10 mouse cellular contexts compared by ENCODE assay signal in the genomic region with DNA sequence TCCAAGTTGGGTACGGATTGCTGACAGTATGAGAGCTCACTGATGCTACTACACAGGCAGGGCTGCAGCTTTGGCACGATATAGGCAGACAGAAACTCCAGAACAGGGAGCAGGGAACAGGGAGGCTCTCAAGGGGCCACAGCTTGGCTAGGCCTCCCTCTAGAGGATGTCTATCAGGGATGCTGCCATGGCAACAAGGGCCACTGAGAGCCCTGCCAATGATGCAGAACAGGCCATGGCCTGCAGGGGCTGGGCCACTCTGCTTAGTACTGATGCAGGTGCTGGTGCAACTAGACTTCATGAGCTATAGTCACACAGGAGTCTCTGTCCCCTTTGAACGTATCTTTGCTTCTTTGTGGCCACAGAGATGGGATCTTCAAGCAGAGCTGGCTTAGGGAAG.
DNase-seq lines count a peak whose midpoint lies in the region; ATAC-seq and TF ChIP-seq lines count a peak whose summit lies in the region.
"Had no signal": no experiment of that assay in that cellular context is flagged by ENCODE, and none has a peak within 500 bp of the region (broad histone marks: within the 10 kb centered on the region; RNA-seq: fewer than 3 reads in every experiment).

No protein-coding gene starts in this region.

- H3K9me3 ChIP-seq in embryonic facial prominence, embryonic 10.5 days: no peaks in the 10 kb centered on the region
- H3K9me3 ChIP-seq in hindbrain, postnatal 0 days (ENCODE audit: low read length): no peaks in the 10 kb centered on the region
- H3K9me3 ChIP-seq: G1E had no signal

- peak; percentile 33; the same call in 1 of the 2 replicates for TF ChIP-seq CTCF in gastrocnemius, adult 2 months (IDR thresholded peaks at IDR 0.05)
- TF ChIP-seq CTCF in hindbrain, postnatal 0 days (IDR thresholded peaks at IDR 0.05; ENCODE audit: low read depth): peak; percentile 59

- WGBS in embryonic facial prominence, embryonic 10.5 days: 70% methylated on average over 3 of the region's 3 CpGs
- 45% methylated on average over 3 of the region's 3 CpGs for WGBS in hindbrain, postnatal 0 days

- peaks cover 7% of the 10 kb centered on the region; the same call in 1 of the 2 replicates for H3K4me1 ChIP-seq in embryonic facial prominence, embryonic 10.5 days
- H3K4me1 ChIP-seq in hindbrain, postnatal 0 days (ENCODE audit: insufficient read depth, low read length): 0 out of 2 replicates have a peak, but pooled peaks cover 6% of the 10 kb centered on the region

- intact Hi-C loops in gastrocnemius, adult 2 months (cut with DNase I): loop anchor here (10.0 kb wide), 1 partner anchor 286 kb away; no protein-coding TSS in a partner anchor

- peaks cover 91% of the 10 kb centered on the region for H3K36me3 ChIP-seq in embryonic facial prominence, embryonic 10.5 days (replicated peaks)
- peaks cover 38% of the 10 kb centered on the region for H3K36me3 ChIP-seq in hindbrain, postnatal 0 days (ENCODE audit: insufficient read depth, low read length)

- no peak overlapping the region for H3K4me3 ChIP-seq in gastrocnemius, adult 2 months
- no peak overlapping the region for H3K4me3 ChIP-seq in embryonic facial prominence, embryonic 10.5 days
- H3K4me3 ChIP-seq in hindbrain, postnatal 0 days (ENCODE audit: low read length): no peak overlapping the region

- peak; percentile 84 for ATAC-seq in hindbrain, postnatal 0 days

- peak overlapping the region; percentile 12; the same call in 1 of the 2 replicates for H3K27ac ChIP-seq in gastrocnemius, adult 2 months
- no peak overlapping the region for H3K27ac ChIP-seq in embryonic facial prominence, embryonic 10.5 days (replicated peaks)
- H3K27ac ChIP-seq in hindbrain, postnatal 0 days: no peak overlapping the region

- peak; percentile 41 for DNase-seq in gastrocnemius, adult 2 months
- no peak for DNase-seq in gastrocnemius, adult 8-10 months (ENCODE audit: low spot score in 2 of 2)
- DNase-seq in Muller cell, postnatal 12 days (ENCODE audit: inconsistent ontology term): peak; percentile 13
- peak; percentile 32 for DNase-seq in embryonic facial prominence, embryonic 10.5 days (ENCODE audit: low spot score)
- DNase-seq in hindbrain, postnatal 0 days (ENCODE audit: low spot score): peak; percentile 70
- no peak for DNase-seq in urinary bladder, postnatal 14 days (ENCODE audit: low spot score)
- no peak for DNase-seq in thymus, adult 18-20 months
- no peak for DNase-seq in right cerebral cortex, postnatal 14 days
- DNase-seq: liver had no signal

- H3K9ac ChIP-seq in hindbrain, postnatal 0 days (replicated peaks; ENCODE audit: low read length): no peak overlapping the region

- no peak overlapping the region for H3K4me2 ChIP-seq in hindbrain, postnatal 0 days (ENCODE audit: low read depth, low read length)

- H3K27me3 ChIP-seq in embryonic facial prominence, embryonic 10.5 days (replicated peaks; ENCODE audit: low read depth, poor library complexity, severe bottlenecking): no peaks in the 10 kb centered on the region
- H3K27me3 ChIP-seq in hindbrain, postnatal 0 days (ENCODE audit: insufficient read depth, low read length): no peaks in the 10 kb centered on the region

Comparison
In these comparisons a context has a peak if more than half of its experiments do, and no peak if none do; other contexts are left out.
1. DNase-seq: peak in gastrocnemius, adult 2 months (single experiment), Muller cell, postnatal 12 days (single experiment), embryonic facial prominence, embryonic 10.5 days (single experiment) and hindbrain, postnatal 0 days (single experiment); none in gastrocnemius, adult 8-10 months (0 of 2), urinary bladder, postnatal 14 days (single experiment), thymus, adult 18-20 months (0 of 2) and right cerebral cortex, postnatal 14 days (single experiment).